Mouse (Mus musculus): Measurements from ENCODE around the gene Etfrf1. TPM values are rescaled to one million over a fixed set of nuclear protein-coding genes. Genes with fewer than 3 reads are reported as not detected.

The Etfrf1 gene
- polyA plus RNA-seq (2015; fragmentation: Nextera tagmentation; extraction: Ambion mirVana): 35.1 and 37.8 TPM in 2 replicates

DNA sequence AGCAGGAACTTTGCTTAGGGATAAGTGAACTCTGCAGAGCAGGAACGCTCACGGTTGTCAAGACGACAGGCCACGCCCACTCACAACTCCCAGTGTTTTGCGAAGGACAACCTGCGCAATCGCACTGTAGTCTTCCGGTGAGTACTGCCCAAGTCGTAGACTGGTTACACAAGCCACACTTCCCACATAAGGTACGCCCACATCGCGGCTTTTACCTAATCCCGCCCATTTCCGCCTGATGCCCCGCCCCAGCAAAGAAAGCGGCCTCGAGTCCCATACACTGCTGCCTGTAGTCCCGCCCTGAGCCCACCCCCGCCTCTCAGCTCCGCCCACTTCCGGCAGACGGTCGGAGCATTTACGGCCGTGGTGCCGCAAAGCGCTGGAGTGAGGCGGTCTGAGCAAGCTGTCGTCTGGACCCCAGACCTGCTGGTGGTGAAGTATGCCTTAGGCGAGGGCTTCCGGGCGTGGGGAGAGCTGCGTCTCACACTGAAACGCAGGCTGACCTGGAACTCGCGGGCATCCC is at the start of gene Etfrf1, which contains the start of gene Casc1:
Gene Etfrf1, plus strand, starts transcription at position 319 of the 523 bp plus-strand sequence.
Gene Casc1, minus strand, starts transcription at position 190 of the 523 bp plus-strand sequence.
- no peak for TF ChIP-seq EP300 (optimal IDR thresholded peaks at IDR 0.05)
- TF ChIP-seq CTCF (IDR thresholded peaks at IDR 0.05; ENCODE audit: low read depth): 0 out of 2 replicates have a peak, but pooled peaks have one; percentile 6
- ATAC-seq (ENCODE audit: low FRiP score, low TSS enrichment) (peak; percentile 99), DNase-seq (ENCODE audit: low spot score) (peak; percentile 99)
- no peaks in the 10 kb centered on the region for H3K4me1 ChIP-seq (replicated peaks; ENCODE audit: control insufficient read depth, insufficient read depth)
- 0 out of 2 replicates have a peak, but pooled peaks cover under 1% of the 10 kb centered on the region for H3K36me3 ChIP-seq (ENCODE audit: control insufficient read depth, insufficient read depth, low read length)
- WGBS: under 1% methylated on average over 36 of the region's 36 CpGs
- H3K27ac ChIP-seq (replicated peaks): peak within 1 kb of the TSS; percentile 99
- H3K9me3 ChIP-seq (ENCODE audit: control insufficient read depth, low read length): no peaks in the 10 kb centered on the region
- peak within 1 kb of the TSS; percentile 96 for H3K9ac ChIP-seq (ENCODE audit: low read length)
- H3K27me3 ChIP-seq (ENCODE audit: control insufficient read depth, insufficient read depth, low read length): no peaks in the 10 kb centered on the region
- H3K4me2 ChIP-seq (replicated peaks; ENCODE audit: low read depth): peak within 1 kb of the TSS; percentile 63
- H3K4me3 ChIP-seq (ENCODE audit: low read depth, low read length): peak within 1 kb of the TSS; percentile 81

DNA sequence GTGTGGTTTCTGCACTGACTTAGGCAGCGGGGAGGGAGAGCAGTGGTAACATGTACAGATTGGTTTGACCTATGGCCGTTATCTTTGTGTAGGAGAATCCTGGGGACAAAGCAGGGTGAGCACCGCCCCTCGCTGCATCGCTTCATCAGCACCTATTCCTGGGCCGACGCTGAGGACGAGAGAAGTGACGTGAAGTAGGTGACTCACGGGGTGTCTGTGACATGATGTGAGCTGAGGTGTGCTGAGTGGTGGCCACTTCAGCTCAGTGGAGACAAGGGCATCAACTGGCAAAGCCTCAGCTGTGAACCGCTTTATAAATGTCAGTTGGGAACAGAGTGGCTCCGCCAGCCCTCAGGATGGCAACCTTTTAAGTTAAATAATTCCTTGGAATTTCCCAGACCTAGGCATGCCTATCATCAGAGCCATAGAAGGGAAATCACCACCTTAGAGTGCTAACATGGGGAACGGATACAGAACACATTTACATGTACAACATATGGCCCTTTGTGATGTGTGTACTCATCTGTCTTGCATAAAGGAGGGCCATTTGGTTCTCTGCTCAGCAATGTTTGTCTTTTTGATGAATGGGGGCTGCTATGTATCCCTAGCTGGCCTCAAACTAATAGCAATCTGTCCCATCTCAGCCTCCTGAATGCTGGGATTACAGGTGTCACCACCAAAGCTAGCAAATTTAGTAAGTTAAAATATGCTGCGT is 38.9 kb upstream of the Etfrf1 start:
- DNase-seq (ENCODE audit: low spot score) (no peak), ATAC-seq (ENCODE audit: low FRiP score, low TSS enrichment) (no peak)
- H3K4me3 ChIP-seq (ENCODE audit: low read depth, low read length): no peak overlapping the region
- H3K4me1 ChIP-seq (replicated peaks; ENCODE audit: control insufficient read depth, insufficient read depth): peaks cover 10% of the 10 kb centered on the region
- H3K9ac ChIP-seq (ENCODE audit: low read length): no peak overlapping the region
- no peaks in the 10 kb centered on the region for H3K36me3 ChIP-seq (ENCODE audit: control insufficient read depth, insufficient read depth, low read length)
- no peaks in the 10 kb centered on the region for H3K27me3 ChIP-seq (ENCODE audit: control insufficient read depth, insufficient read depth, low read length)
- no peaks in the 10 kb centered on the region for H3K9me3 ChIP-seq (ENCODE audit: control insufficient read depth, low read length)
- TF ChIP-seq EP300 (optimal IDR thresholded peaks at IDR 0.05) (no peak), CTCF (IDR thresholded peaks at IDR 0.05; ENCODE audit: low read depth) (no peak)
- WGBS: 70% methylated on average over 14 of the region's 14 CpGs
- no peak overlapping the region for H3K27ac ChIP-seq (replicated peaks)
- no peak overlapping the region for H3K4me2 ChIP-seq (replicated peaks; ENCODE audit: low read depth)

DNA sequence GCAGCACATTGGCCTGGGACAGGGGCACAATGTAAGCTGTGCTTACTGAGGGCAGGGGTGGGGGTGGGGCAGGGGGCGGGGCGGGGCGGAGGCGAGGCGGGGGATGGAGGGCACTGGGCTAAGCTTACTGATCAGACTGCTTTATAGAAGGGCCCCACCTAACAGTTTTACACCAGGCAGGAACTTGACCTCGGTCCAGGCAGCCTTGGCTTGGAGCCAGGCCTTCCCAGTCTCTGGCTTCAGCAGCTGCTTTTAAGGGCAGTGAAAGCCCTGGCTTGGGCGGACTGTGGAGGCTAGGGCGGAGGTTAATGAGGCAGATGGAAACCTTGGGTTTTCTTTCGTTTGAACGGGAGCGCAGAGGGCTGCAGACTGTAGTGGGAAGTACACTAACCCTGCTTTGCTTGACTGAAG is 37.1 kb upstream of the Etfrf1 start:
- TF ChIP-seq EP300 (optimal IDR thresholded peaks at IDR 0.05) (no peak), CTCF (IDR thresholded peaks at IDR 0.05; ENCODE audit: low read depth) (no peak)
- H3K4me2 ChIP-seq (replicated peaks; ENCODE audit: low read depth): peak overlapping the region; percentile 31
- DNase-seq (ENCODE audit: low spot score) (peak; percentile 88), ATAC-seq (ENCODE audit: low FRiP score, low TSS enrichment) (peak; percentile 67)
- no peaks in the 10 kb centered on the region for H3K9me3 ChIP-seq (ENCODE audit: control insufficient read depth, low read length)
- H3K4me1 ChIP-seq (replicated peaks; ENCODE audit: control insufficient read depth, insufficient read depth): peaks cover 10% of the 10 kb centered on the region
- no peak overlapping the region for H3K9ac ChIP-seq (ENCODE audit: low read length)
- H3K27ac ChIP-seq (replicated peaks): no peak overlapping the region
- H3K27me3 ChIP-seq (ENCODE audit: control insufficient read depth, insufficient read depth, low read length): no peaks in the 10 kb centered on the region
- H3K4me3 ChIP-seq (ENCODE audit: low read depth, low read length): no peak overlapping the region
- 7% methylated on average over 11 of the region's 11 CpGs for WGBS
- no peaks in the 10 kb centered on the region for H3K36me3 ChIP-seq (ENCODE audit: control insufficient read depth, insufficient read depth, low read length)

DNA sequence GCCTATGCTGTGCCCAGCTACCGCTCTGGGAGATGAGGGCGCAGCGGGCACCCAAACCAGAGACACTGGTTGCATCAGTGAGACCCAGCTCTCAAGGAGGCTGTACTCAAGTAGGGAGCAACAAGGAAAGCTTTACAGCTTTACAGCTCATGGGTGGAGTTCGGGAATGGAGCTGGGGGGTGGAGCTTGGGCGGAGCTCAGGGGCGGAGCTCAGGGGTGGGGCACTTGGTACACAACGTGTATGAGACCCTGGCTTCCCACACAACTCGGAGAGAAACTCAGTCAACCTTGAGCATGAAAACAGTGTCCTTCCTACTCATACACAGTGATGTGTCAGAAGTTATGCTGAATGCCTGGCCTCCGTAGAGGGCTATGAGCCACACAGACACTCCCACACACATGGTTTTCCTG is 35.4 kb upstream of the Etfrf1 start:
- WGBS: 39% methylated on average over 9 of the region's 9 CpGs

DNA sequence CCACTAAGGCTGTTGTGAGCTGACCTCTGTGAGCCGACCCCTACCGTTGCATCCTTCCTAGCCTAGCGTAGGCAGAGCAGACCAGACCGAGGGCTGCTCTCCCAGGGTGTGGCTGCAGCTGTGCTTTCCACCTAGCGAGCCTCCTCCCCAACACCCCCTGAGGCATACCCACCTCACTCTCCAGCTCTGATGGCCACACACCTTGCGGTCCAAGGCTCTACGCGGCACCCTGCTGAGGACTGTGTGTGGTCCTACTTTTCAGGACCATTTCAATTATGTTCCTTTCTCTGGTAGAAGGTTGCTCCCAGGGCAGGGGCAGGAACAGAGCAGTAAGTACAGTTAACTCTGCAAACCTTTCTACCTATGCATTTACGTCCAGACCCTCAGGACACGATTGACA is 34.5 kb upstream of the Etfrf1 start:
- Histone ChIP-seq H3K27me3 (ENCODE audit: control insufficient read depth, insufficient read depth, low read length) (no peaks in the 10 kb centered on the region), H3K36me3 (ENCODE audit: control insufficient read depth, insufficient read depth, low read length) (no peaks in the 10 kb centered on the region), H3K9ac (ENCODE audit: low read length) (no peak overlapping the region), H3K4me3 (ENCODE audit: low read depth, low read length) (no peak overlapping the region), H3K27ac (replicated peaks) (no peak overlapping the region), H3K4me2 (replicated peaks; ENCODE audit: low read depth) (no peak overlapping the region), H3K4me1 (replicated peaks; ENCODE audit: control insufficient read depth, insufficient read depth) (peaks cover 10% of the 10 kb centered on the region), H3K9me3 (ENCODE audit: control insufficient read depth, low read length) (no peaks in the 10 kb centered on the region)
- WGBS: 65% methylated on average over 10 of the region's 10 CpGs
- no peak for TF ChIP-seq CTCF (IDR thresholded peaks at IDR 0.05; ENCODE audit: low read depth)
- no peak for TF ChIP-seq EP300 (optimal IDR thresholded peaks at IDR 0.05)
- 0 out of 2 replicates have a peak, but pooled peaks have one; percentile 6 for ATAC-seq (ENCODE audit: low FRiP score, low TSS enrichment)
- no peak for DNase-seq (ENCODE audit: low spot score)

More for the DNA sequence above, 35.4 kb upstream of the Etfrf1 start:
- Histone ChIP-seq H3K4me1 (replicated peaks; ENCODE audit: control insufficient read depth, insufficient read depth) (peaks cover 10% of the 10 kb centered on the region), H3K27me3 (ENCODE audit: control insufficient read depth, insufficient read depth, low read length) (no peaks in the 10 kb centered on the region), H3K9me3 (ENCODE audit: control insufficient read depth, low read length) (no peaks in the 10 kb centered on the region), H3K27ac (replicated peaks) (0 out of 2 replicates have a peak overlapping the region, but pooled peaks have one; percentile 18), H3K4me3 (ENCODE audit: low read depth, low read length) (no peak overlapping the region), H3K36me3 (ENCODE audit: control insufficient read depth, insufficient read depth, low read length) (no peaks in the 10 kb centered on the region), H3K4me2 (replicated peaks; ENCODE audit: low read depth) (peak overlapping the region; percentile 23; the same call in 1 of the 2 replicates), H3K9ac (ENCODE audit: low read length) (no peak overlapping the region)
- no peak for TF ChIP-seq EP300 (optimal IDR thresholded peaks at IDR 0.05)
- TF ChIP-seq CTCF (IDR thresholded peaks at IDR 0.05; ENCODE audit: low read depth): no peak
- DNase-seq (ENCODE audit: low spot score) (peak; percentile 78), ATAC-seq (ENCODE audit: low FRiP score, low TSS enrichment) (peak; percentile 77)

DNA sequence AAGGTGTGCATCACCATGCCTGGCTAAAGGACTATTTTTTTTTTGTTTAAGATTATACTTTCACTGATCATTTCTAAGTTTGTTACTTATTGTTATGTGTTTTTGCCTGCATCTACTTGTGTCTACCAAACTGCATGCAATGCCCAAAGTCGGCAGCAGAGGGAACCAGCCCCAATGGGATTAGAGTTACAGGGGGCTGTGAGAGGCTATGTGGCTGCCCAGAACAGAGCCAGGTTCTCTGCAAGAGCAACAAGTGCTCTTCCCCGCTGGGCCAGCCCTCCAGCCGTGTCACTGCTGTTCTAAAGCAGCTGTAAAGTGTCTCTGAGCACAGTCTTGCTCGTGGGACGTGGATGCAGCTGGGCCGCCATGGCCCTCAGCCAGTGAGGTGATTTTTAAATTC is 31.3 kb upstream of the Etfrf1 start:
- Histone ChIP-seq H3K4me2 (replicated peaks; ENCODE audit: low read depth) (no peak overlapping the region), H3K9ac (ENCODE audit: low read length) (no peak overlapping the region), H3K27ac (replicated peaks) (no peak overlapping the region), H3K4me1 (replicated peaks; ENCODE audit: control insufficient read depth, insufficient read depth) (0 out of 2 replicates have a peak, but pooled peaks cover 4% of the 10 kb centered on the region), H3K9me3 (ENCODE audit: control insufficient read depth, low read length) (no peaks in the 10 kb centered on the region), H3K4me3 (ENCODE audit: low read depth, low read length) (no peak overlapping the region), H3K36me3 (ENCODE audit: control insufficient read depth, insufficient read depth, low read length) (no peaks in the 10 kb centered on the region), H3K27me3 (ENCODE audit: control insufficient read depth, insufficient read depth, low read length) (no peaks in the 10 kb centered on the region)
- WGBS: 48% methylated on average over 6 of the region's 6 CpGs
- ATAC-seq (ENCODE audit: low FRiP score, low TSS enrichment) (no peak), DNase-seq (ENCODE audit: low spot score) (peak; percentile 61)
- TF ChIP-seq EP300 (optimal IDR thresholded peaks at IDR 0.05) (no peak), CTCF (IDR thresholded peaks at IDR 0.05; ENCODE audit: low read depth) (peak; percentile 82)

Measured in stomach, postnatal 0 days (tissue).